Mouse (Mus musculus): Measurements from ENCODE around the gene Secisbp2l.

Gene Secisbp2l

GRCm38 (mm10) chr2:125783868-125784267 is 1.2 kb upstream of the Secisbp2l start:
- DNase-seq (ENCODE audit: low read depth, low spot score), result no peak

DNA sequence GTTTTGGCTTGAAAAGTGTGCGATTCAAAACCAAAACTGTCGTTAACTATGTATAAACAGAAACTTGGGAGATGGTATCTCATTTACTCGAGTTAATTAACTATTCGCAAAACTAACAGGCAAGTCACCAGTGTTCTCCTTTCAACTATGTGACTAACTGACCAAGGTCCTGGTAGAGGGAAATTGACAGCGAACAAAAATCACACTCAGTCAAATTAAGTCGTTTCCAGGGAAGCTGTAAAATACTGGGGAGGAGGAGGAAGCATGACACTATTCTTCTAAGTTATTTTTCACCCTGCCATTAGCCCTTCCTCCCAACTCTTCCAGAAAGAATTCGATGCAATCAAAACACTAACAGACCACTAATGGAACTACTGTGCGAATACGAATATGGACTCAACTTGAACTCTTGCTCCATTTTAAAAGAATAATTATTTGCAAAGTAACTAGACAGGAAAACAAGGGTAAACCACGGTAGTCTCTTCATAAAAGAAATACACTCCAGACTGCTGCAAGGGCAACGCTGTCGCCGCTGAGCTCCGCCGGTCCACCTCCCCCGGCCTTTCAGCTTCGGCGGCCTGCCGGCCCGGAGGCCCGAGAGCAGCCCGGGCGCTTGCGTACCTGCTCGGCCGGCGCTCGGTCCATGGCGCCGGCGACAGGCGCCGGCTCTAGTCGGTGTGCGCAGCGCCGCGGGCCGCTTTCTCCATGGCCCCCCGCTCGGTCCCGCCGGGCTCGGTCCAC is 522 bp downstream of the Secisbp2l start:
- DNase-seq (ENCODE audit: low read depth, low spot score), result no peak

DNA sequence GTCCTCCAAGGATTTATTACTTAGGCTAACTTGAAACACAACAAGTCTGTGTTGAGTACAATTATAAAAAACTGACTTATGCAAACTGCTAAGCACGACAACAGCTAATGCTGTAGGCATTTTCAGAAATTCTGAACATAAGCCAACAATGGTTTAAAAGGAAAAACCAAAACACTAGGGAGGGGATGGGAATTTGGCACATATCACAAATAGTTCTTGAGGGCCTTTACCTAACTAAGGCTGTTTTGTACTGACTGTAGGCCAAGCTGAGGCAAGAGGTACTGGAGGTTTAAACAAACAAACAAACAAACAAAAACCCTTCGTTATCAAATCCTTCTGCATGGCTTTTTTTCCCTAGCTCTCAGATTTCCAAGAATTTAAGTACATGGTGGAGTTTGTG is 1.7 kb downstream of the Secisbp2l start:
- no peak for DNase-seq (ENCODE audit: low read depth, low spot score)

DNA sequence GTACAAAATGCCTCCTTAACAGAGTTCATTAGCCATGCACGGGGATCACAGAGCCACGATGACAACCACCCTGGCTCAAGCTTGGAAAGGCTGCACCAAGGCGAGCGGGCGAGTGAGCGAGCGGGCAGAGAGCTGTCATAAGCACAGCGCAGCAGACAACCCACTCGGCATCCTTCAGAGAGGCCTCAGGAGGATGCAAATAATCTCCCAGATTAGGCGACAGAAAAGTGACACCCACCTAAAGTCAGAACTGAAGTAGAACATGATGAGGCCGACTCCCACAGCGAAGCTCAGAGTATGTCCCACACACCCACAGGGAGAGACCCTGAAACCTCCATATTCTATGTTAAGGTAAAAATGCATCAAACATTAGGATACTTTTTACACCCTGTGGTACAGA is 4.3 kb downstream of the Secisbp2l start:
- no peak for DNase-seq (ENCODE audit: low read depth, low spot score)

DNA sequence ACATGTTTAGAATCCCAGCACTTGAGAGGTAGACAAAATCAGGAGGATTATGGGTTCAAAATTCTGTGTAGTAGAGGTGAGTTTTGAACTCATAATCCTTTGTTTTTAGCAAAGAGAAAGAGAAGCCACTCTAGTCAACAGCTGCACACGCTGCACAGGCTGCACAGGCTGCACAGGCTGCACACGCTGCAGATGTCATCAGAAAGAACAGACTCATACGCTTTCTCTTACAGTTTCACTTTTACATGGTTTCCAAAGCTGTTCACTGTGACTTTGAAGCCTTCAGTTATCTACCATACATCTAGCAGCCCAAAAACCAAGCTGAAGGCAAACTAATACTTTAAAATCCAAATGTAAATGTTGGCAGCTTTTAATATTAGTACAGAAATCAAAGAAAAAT is 5.7 kb downstream of the Secisbp2l start:
- DNase-seq (ENCODE audit: low read depth, low spot score), result no peak

- DNase-seq (ENCODE audit: low read depth, low spot score), result no peak
Observed at GRCm38 (mm10) chr2:125775661-125776060, 7.0 kb downstream of the Secisbp2l start.

GRCm38 (mm10) chr2:125774846-125775245 is 7.8 kb downstream of the Secisbp2l start:
- no peak for DNase-seq (ENCODE audit: low read depth, low spot score)

DNA sequence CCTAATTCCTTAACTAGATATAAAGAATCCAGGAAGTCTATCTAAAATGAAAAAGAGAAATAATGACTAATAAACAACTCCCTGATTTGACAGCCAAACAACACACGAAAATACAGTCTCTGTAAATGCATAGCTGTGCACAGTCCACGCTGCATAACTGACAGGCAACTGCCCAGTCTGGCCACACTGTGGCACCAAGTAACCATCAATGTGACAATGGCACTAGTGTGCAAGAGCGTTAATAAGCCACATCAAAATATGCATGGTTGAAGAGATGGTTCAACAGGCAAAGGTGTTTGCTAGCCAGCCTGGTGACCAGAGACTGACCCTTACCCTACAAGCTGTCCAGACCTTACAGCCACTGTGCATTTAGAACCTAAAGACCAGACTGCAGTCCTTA is 17.6 kb downstream of the Secisbp2l start:
- DNase-seq (ENCODE audit: low read depth, low spot score), result no peak

DNA sequence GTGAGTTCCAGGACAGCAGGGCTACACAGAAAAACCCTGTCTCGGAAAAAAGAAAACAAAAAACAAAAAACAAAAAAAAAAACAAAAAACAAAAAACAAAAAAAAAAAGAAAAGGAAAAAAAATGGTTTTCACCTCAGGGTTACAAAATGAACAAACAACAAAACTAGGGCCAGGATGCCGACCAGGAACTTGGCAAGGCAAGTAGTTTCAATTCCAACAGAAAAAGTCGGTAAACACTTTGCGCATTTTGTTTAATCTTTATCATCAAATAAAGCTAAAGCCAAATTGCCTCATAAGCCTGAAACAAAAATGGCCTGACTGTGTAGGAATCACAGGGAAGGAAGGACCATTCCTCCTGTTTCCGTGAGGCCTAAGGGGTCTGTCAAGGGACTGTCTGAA is 18.1 kb downstream of the Secisbp2l start:
- DNase-seq (ENCODE audit: low read depth, low spot score), result no peak

DNA sequence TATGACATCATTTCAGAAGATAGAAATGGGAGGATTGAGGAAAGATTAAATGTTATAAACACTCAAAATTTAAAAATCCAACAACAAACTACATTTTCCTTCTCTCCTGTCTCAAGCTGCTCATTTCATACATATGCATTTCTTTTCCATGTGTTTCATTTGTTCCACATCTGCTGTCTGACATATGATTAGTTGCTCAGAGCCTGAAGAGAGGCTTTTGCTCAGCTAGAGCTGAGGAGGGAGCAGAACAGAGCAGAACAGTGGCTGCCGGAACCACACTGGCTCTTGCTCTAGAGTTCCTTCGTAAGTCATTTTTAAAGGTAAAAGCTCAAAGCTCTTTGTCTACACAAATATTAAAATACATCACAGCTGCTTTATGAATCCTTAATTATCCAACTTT is 33.3 kb downstream of the Secisbp2l start:
- DNase-seq (ENCODE audit: low read depth, low spot score), result no peak

GRCm38 (mm10) chr2:125739338-125739737 is 43.3 kb downstream of the Secisbp2l start:
- DNase-seq (ENCODE audit: low read depth, low spot score), result no peak

- DNase-seq (ENCODE audit: low read depth, low spot score), result no peak
Observed at GRCm38 (mm10) chr2:125738718-125739117, 44.0 kb downstream of the Secisbp2l start.

DNA sequence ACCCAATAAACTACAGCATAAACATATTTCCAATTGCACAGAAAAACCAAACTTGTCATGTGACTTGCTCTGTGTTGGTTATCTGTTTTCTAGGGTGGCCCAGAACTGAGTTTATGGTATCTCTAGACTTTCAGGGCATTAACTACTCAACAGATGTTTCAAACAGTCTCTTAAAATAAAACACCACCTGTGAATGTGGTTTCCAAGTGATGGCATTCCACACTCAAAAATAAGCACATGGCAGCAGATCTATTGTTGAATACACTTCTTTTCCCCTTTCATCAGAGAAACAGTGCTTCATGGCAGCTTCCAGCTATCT is 46.7 kb downstream of the Secisbp2l start:
- DNase-seq (ENCODE audit: low read depth, low spot score), result no peak

DNA sequence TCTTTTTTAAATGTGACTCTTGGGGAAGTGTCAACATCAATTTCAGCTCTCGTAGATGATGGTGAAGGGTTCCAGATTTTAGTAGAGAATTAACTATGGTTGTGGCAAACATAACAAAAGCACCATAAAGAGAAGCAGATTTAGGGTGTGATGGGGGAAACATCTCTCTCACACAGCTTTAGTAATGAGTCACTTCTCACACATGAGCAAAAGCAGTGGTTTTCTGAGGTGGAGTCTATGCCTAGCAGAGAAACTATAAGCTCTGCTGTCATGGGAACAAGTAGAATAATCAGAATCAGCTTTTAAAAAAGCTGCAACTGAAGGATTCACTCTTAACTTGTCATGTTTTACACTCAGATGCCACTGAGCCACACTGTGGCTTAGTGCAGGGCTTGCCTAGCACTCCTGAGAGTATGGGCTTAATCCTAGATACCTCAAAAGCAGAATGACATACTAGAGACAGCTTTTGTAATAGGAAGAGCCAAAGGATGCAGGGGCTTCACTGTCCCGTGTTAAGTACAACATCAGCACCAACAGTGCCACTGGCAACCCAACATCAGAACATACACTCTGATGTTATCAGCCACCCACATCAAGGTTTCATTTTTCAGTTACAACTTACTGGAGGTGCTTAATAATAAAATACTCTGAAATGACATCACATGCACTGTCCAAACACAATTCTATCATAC is 47.2 kb downstream of the Secisbp2l start:
- DNase-seq (ENCODE audit: low read depth, low spot score), result no peak

- no peak for DNase-seq (ENCODE audit: low read depth, low spot score)
Observed at GRCm38 (mm10) chr2:125734741-125735140, 47.9 kb downstream of the Secisbp2l start.

- DNase-seq (ENCODE audit: low read depth, low spot score), result peak; percentile 83
Observed at GRCm38 (mm10) chr2:125731763-125732560, 50.7 kb downstream of the Secisbp2l start.

- peak; percentile 36 for DNase-seq (ENCODE audit: low read depth, low spot score)
Observed at GRCm38 (mm10) chr2:125724546-125725114, 58.0 kb downstream of the Secisbp2l start.

DNA sequence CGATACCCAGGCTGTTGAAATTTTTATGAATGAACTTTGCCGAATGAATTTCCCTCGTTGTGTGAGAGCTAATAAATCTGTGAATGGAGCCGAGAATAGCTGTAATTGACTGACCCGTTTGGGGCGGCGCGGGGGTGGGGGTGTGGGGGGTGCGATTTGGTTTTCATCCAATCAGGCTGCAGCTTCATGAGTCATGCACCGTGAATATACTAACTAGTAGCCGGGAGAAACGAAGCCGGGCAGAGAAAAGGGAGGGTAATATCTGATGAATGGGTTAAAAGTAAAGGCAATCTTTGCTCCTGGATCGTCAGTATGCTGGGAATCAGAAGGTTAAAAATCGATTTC is 58.6 kb downstream of the Secisbp2l start, which contains the start of gene Shc4:
Gene Shc4 (minus strand): TSS at position 63 of the 345 bp plus-strand sequence.
- no peak for DNase-seq (ENCODE audit: low read depth, low spot score)

GRCm38 (mm10) chr2:125723408-125724085 is 59.1 kb downstream of the Secisbp2l start:
- DNase-seq (ENCODE audit: low read depth, low spot score), result no peak

DNA sequence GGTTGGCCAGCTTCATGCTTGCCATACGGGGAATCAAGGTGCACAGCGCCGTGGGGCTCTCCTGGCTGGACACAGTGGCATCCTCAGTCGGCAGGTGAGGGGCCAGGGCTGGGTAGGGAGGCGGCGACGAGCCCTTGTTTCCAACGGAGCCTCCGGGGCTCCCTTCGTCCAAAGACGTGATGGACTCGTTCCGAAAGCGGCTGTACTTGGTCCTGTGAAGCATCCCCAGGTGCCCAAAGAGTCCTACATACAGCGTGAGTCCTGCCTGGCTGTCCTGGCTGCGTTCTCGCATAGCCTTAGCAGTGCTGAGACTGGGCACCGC is 59.6 kb downstream of the Secisbp2l start:
- no peak for DNase-seq (ENCODE audit: low read depth, low spot score)

DNA sequence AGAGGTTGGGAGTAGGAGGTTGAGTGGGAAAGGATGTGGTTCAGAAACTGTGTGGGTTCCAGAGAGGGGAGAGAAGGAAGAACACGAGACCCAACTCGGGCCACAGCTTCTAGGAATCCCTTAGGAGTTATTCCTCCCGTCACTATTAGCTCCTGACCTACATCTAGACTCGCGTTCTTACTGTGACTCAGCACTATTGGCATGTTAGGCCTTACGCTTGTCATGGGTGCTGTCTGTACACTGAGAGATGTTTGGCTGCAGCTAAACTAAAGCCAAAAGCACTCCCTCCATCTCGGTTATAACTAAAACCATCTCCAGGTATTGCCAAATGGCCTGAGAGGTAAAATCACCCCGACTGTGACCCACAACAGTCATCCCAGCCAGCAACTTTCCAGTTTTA is 66.1 kb downstream of the Secisbp2l start:
- DNase-seq (ENCODE audit: low read depth, low spot score), result no peak

- no peak for DNase-seq (ENCODE audit: low read depth, low spot score)
Observed at GRCm38 (mm10) chr2:125706510-125706921, 76.2 kb downstream of the Secisbp2l start.
